Mouse (Mus musculus) bone marrow macrophage, adult 2 months (primary cell): ENCODE results near the gene Myo5a. TPM values are rescaled to one million over a fixed set of nuclear protein-coding genes. Genes with fewer than 3 reads are reported as not detected.

ENCODE experiments used
- H3K27ac ChIP-seq: 2 replicates; pipeline ENCODE4 v1.5.1; 2012; ENCODE audit warnings: low read depth, low read length; ENCODE audit not compliant: insufficient read depth
- H3K4me1 ChIP-seq: 2 replicates; pipeline ENCODE4 v1.6.1; 2012; ENCODE audit warnings: low read length; ENCODE audit not compliant: control insufficient read depth, insufficient read depth
- H3K4me3 ChIP-seq: 2 replicates; pipeline ENCODE4 v1.5.1; 2012; ENCODE audit warnings: mild to moderate bottlenecking, low read length, moderate library complexity; ENCODE audit not compliant: insufficient read depth
- CTCF ChIP-seq: IDR thresholded peaks from 2 replicates; pipeline ENCODE4 v1.5.1; 2012; ENCODE audit warnings: low read depth, mild to moderate bottlenecking, low read length, moderate library complexity
- POLR2A ChIP-seq: IDR thresholded peaks from 2 replicates; pipeline ENCODE4 v1.6.1; 2012; ENCODE audit warnings: mild to moderate bottlenecking, low read depth, low read length, borderline replicate concordance
- polyA plus RNA-seq: library from polyadenylated mRNA; stranded (reverse); fragments of >200 nt; gene quantifications from 2 replicates; pipeline ENCODE4 v1.2.4, GENCODE M21; 2012; ENCODE audit not compliant: missing spikeins, insufficient read depth, insufficient read length

Myo5a gene
- polyA plus RNA-seq, 1 experiment: 234 TPM

GRCm38 (mm10) chr9:75038357-75038688 lies 32.5 kb upstream of the Myo5a start:
- Histone ChIP-seq H3K4me3 (peak overlapping the region; percentile 100), H3K27ac (no peak overlapping the region), H3K4me1 (peaks cover 14% of the 10 kb centered on the region)
- no peak for TF ChIP-seq CTCF
- no peak for TF ChIP-seq POLR2A

- no peak for TF ChIP-seq CTCF
- no peak for TF ChIP-seq POLR2A
- no peak overlapping the region for H3K4me3 ChIP-seq
- H3K27ac ChIP-seq: no peak overlapping the region
- peaks cover 18% of the 10 kb centered on the region for H3K4me1 ChIP-seq
Measured at GRCm38 (mm10) chr9:75040566-75040965, 30.2 kb upstream of the Myo5a start.

GRCm38 (mm10) chr9:75041840-75042525 lies 28.8 kb upstream of the Myo5a start:
- Histone ChIP-seq H3K27ac (no peak overlapping the region), H3K4me3 (no peak overlapping the region), H3K4me1 (peaks cover 24% of the 10 kb centered on the region)
- TF ChIP-seq CTCF (no peak), POLR2A (no peak)

- TF ChIP-seq CTCF: no peak
- no peak for TF ChIP-seq POLR2A
- Histone ChIP-seq H3K4me1 (peaks cover 27% of the 10 kb centered on the region), H3K27ac (no peak overlapping the region), H3K4me3 (no peak overlapping the region)
Measured at GRCm38 (mm10) chr9:75043191-75043590, 27.6 kb upstream of the Myo5a start.

GRCm38 (mm10) chr9:75047079-75047478 lies 23.7 kb upstream of the Myo5a start:
- Histone ChIP-seq H3K4me1 (peaks cover 34% of the 10 kb centered on the region), H3K4me3 (no peak overlapping the region), H3K27ac (no peak overlapping the region)
- no peak for TF ChIP-seq CTCF
- no peak for TF ChIP-seq POLR2A

GRCm38 (mm10) chr9:75049100-75049499 lies 21.7 kb upstream of the Myo5a start:
- peaks cover 34% of the 10 kb centered on the region for H3K4me1 ChIP-seq

GRCm38 (mm10) chr9:75050003-75050402 lies 20.8 kb upstream of the Myo5a start:
- Histone ChIP-seq H3K4me3 (no peak overlapping the region), H3K27ac (peak overlapping the region; percentile 19; the same call in 1 of the 2 replicates), H3K4me1 (peaks cover 31% of the 10 kb centered on the region)
- TF ChIP-seq POLR2A (no peak), CTCF (no peak)

More at GRCm38 (mm10) chr9:75049100-75049499, 21.7 kb upstream of the Myo5a start:
- Histone ChIP-seq H3K4me3 (no peak overlapping the region), H3K27ac (peak overlapping the region; percentile 58)
- TF ChIP-seq CTCF (no peak), POLR2A (no peak)

- peaks cover 19% of the 10 kb centered on the region for H3K4me1 ChIP-seq
- no peak for TF ChIP-seq CTCF
- TF ChIP-seq POLR2A: no peak
- no peak overlapping the region for H3K27ac ChIP-seq
- H3K4me3 ChIP-seq: no peak overlapping the region
Measured at GRCm38 (mm10) chr9:75051841-75052240, 19.0 kb upstream of the Myo5a start.

- Histone ChIP-seq H3K4me1 (peaks cover 6% of the 10 kb centered on the region), H3K4me3 (no peak overlapping the region), H3K27ac (no peak overlapping the region)
- TF ChIP-seq CTCF: no peak
- no peak for TF ChIP-seq POLR2A
Measured at GRCm38 (mm10) chr9:75055046-75055445, 15.8 kb upstream of the Myo5a start.

- H3K27ac ChIP-seq: no peak overlapping the region
- TF ChIP-seq POLR2A: no peak
- no peaks in the 10 kb centered on the region for H3K4me1 ChIP-seq
- no peak overlapping the region for H3K4me3 ChIP-seq
Measured at GRCm38 (mm10) chr9:75064678-75065331, 6.0 kb upstream of the Myo5a start.
